Mouse (Mus musculus) erythroblast, embryonic 14.5 days (primary cell): ENCODE measurements around the gene Fate1. TPM values are rescaled to one million over a fixed set of nuclear protein-coding genes. Genes with fewer than 3 reads are reported as not detected.

Experiments
- H3K27me3 ChIP-seq: 2 replicates; pipeline ENCODE4 v1.6.1; 2012; ENCODE audit warnings: inconsistent platforms; ENCODE audit not compliant: control insufficient read depth
- H3K36me3 ChIP-seq: 2 replicates; pipeline ENCODE4 v1.6.1; 2012; ENCODE audit warnings: mild to moderate bottlenecking, inconsistent platforms; ENCODE audit not compliant: control insufficient read depth
- H3K4me1 ChIP-seq: 2 replicates; pipeline ENCODE4 v1.6.1; 2012; ENCODE audit warnings: inconsistent platforms; ENCODE audit not compliant: control insufficient read depth
- H3K4me3 ChIP-seq: replicated peaks from 2 replicates; pipeline ENCODE3; 2012; ENCODE audit warnings: moderate library complexity, mild to moderate bottlenecking, inconsistent platforms
- H3K9me3 ChIP-seq: 2 replicates; pipeline ENCODE4 v1.6.1; 2012; ENCODE audit warnings: low read length, inconsistent platforms, mixed read lengths; ENCODE audit not compliant: control insufficient read depth
- GATA1 ChIP-seq: IDR thresholded peaks from 2 replicates; pipeline ENCODE4 v1.6.1; 2012; ENCODE audit warnings: low read length, inconsistent platforms, mixed read lengths
- TAL1 ChIP-seq: IDR thresholded peaks from 3 replicates; pipeline ENCODE4 v1.6.1; 2012; ENCODE audit warnings: low read length, inconsistent platforms, mixed read lengths
- polyA plus RNA-seq: library from polyadenylated mRNA; stranded (reverse); fragments of >175 nt; gene quantifications from 2 replicates; pipeline ENCODE4 v1.2.3, GENCODE M21; 2012

Gene Fate1
- polyA plus RNA-seq, 1 experiment: not detected

- Histone ChIP-seq H3K9me3 (no peaks in the 10 kb centered on the region), H3K36me3 (no peaks in the 10 kb centered on the region), H3K27me3 (no peaks in the 10 kb centered on the region; the same call in 1 of the 2 replicates), H3K4me1 (no peaks in the 10 kb centered on the region), H3K4me3 (no peak overlapping the region)
- TF ChIP-seq GATA1: no peak
- no peak for TF ChIP-seq TAL1
Observed at GRCm38 (mm10) chrX:71980443-71980842, 7.7 kb downstream of the Fate1 start.

DNA sequence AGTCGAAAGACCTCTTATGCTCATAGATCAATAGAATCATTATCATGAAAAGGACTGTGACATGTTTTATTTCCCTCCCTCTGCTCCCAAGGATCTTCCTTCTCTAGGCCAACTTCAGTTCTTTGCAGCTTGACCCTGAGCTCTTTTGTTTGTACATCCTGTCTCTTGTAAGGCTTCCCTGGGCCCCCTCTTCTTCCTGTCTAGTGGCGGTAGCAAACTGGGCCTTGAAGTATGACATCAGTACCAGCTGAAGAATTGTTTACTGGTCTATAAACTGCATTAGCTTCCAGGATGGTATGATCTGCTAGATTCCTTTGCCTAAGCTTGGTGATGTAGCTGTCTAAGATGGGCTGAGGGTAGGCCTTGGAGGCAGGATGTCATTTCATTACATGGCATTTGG, 8.5 kb downstream of the Fate1 start:
- TF ChIP-seq GATA1: no peak
- TF ChIP-seq TAL1: no peak

GRCm38 (mm10) chrX:71983205-71983604, 10.4 kb downstream of the Fate1 start:
- no peaks in the 10 kb centered on the region for H3K36me3 ChIP-seq
- H3K27me3 ChIP-seq: no peaks in the 10 kb centered on the region; the same call in 1 of the 2 replicates
- no peaks in the 10 kb centered on the region for H3K4me1 ChIP-seq
- no peaks in the 10 kb centered on the region for H3K9me3 ChIP-seq
- no peak overlapping the region for H3K4me3 ChIP-seq
- no peak for TF ChIP-seq GATA1
- TF ChIP-seq TAL1: no peak

More for the DNA sequence above, 8.5 kb downstream of the Fate1 start:
- H3K9me3 ChIP-seq: no peaks in the 10 kb centered on the region
- no peaks in the 10 kb centered on the region; the same call in 1 of the 2 replicates for H3K27me3 ChIP-seq
- no peaks in the 10 kb centered on the region for H3K36me3 ChIP-seq
- no peaks in the 10 kb centered on the region for H3K4me1 ChIP-seq
- no peak overlapping the region for H3K4me3 ChIP-seq

DNA sequence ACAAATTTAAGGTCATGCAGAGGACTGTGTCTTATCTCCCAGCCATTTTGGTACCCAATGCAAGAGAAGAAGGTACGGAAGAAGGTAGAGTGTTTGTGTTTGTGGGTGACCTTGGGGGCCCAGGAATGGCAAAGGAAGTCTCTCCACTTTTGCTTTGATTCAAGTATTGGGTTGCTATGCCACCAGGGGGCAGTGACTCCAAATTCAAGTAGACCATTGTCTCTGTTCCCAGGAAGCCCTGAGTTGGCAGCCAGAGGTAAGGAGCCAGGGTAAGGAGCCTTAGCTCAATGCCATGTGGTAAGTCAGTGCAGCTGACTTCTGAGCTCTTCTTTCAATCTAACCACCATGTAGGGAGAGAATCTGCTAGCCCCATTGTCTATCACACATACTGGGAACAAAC, 11.0 kb downstream of the Fate1 start:
- Histone ChIP-seq H3K4me3 (no peak overlapping the region), H3K4me1 (no peaks in the 10 kb centered on the region), H3K36me3 (no peaks in the 10 kb centered on the region), H3K27me3 (no peaks in the 10 kb centered on the region; the same call in 1 of the 2 replicates), H3K9me3 (no peaks in the 10 kb centered on the region)
- TF ChIP-seq GATA1 (no peak), TAL1 (no peak)

GRCm38 (mm10) chrX:71991549-71991948, 18.8 kb downstream of the Fate1 start, which contains the start of gene Cnga2:
Cnga2 (plus strand) TSS chrX:71991849.
- no peak within 1 kb of the TSS for H3K4me3 ChIP-seq
- H3K36me3 ChIP-seq: no peaks in the 10 kb centered on the region
- H3K4me1 ChIP-seq: no peaks in the 10 kb centered on the region
- H3K27me3 ChIP-seq: 0 out of 2 replicates have a peak, but pooled peaks cover 3% of the 10 kb centered on the region
- H3K9me3 ChIP-seq: no peaks in the 10 kb centered on the region
- TF ChIP-seq GATA1 (no peak), TAL1 (no peak)

DNA sequence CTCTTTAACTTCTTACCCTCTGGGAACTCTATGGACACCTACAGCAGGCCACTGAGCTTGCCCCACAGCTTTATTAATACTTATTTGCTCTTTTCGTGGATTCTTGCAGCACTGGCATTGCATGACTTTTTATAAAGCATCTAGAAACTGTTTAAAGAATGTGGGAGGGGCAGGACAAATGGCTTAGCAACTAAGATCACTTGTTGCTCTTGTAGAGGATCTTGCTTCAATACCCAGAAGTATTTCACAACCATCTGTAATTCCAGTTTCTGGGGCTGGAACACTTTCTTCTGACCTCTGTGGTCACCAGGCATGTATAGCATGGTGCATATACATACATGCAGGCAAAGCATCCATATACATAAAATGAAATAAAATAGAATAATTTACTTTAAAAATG, 23.2 kb downstream of the Fate1 start:
- H3K4me1 ChIP-seq: no peaks in the 10 kb centered on the region
- H3K9me3 ChIP-seq: no peaks in the 10 kb centered on the region
- TF ChIP-seq TAL1: no peak
- TF ChIP-seq GATA1: no peak
- no peaks in the 10 kb centered on the region for H3K36me3 ChIP-seq
- H3K4me3 ChIP-seq: no peak overlapping the region
- peaks cover 3% of the 10 kb centered on the region; the same call in 1 of the 2 replicates for H3K27me3 ChIP-seq

DNA sequence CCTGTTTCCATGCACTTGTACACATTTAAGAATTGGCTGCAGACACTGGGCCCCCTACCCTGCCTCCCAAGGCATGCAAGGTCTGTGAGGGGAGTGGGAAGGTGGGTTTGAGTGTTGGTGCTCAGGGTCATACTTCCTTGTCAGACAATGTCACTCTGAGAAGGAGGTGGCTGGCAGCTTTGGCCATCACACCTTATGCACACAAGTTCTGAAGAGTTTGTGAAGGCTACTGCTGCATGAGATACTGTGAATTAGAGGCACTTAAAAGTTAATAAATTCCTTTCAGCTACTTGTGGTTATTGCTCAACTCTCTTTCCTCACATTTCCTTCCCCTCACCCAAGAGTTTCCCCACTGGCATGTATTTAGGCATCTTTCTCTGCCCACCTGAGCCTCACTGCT, 37.1 kb downstream of the Fate1 start:
- no peaks in the 10 kb centered on the region for H3K27me3 ChIP-seq
- no peaks in the 10 kb centered on the region for H3K4me1 ChIP-seq

GRCm38 (mm10) chrX:72012236-72012635, 39.5 kb downstream of the Fate1 start:
- Histone ChIP-seq H3K4me3 (no peak overlapping the region), H3K4me1 (no peaks in the 10 kb centered on the region), H3K36me3 (no peaks in the 10 kb centered on the region), H3K9me3 (no peaks in the 10 kb centered on the region), H3K27me3 (no peaks in the 10 kb centered on the region)
- TF ChIP-seq TAL1: no peak
- no peak for TF ChIP-seq GATA1

More for the DNA sequence above, 37.1 kb downstream of the Fate1 start:
- TF ChIP-seq GATA1: no peak
- TF ChIP-seq TAL1: no peak
- Histone ChIP-seq H3K9me3 (no peaks in the 10 kb centered on the region), H3K4me3 (no peak overlapping the region), H3K36me3 (no peaks in the 10 kb centered on the region)

DNA sequence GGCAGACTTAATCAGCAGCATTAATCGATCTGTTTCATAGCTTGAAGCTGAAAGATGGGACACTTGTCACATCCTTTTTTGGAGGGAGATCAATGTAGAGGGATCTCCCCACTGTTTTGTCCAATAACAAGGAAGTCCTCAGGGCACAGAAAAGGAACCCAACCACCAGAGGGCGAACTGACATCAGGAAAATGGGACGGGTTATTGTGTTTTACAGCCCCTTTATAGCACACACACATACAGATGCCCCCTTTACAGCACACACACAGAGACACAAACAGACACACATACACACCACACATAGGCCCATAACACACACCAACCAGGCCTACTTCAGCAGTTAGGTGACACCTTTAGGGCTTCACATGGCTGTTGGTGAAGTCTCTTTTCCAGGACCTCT, 40.0 kb downstream of the Fate1 start:
- TF ChIP-seq GATA1 (no peak), TAL1 (no peak)
- H3K4me3 ChIP-seq: no peak overlapping the region
- no peaks in the 10 kb centered on the region for H3K9me3 ChIP-seq
- H3K4me1 ChIP-seq: no peaks in the 10 kb centered on the region
- no peaks in the 10 kb centered on the region for H3K27me3 ChIP-seq
- no peaks in the 10 kb centered on the region for H3K36me3 ChIP-seq

GRCm38 (mm10) chrX:72022241-72022640, 49.5 kb downstream of the Fate1 start:
- no peaks in the 10 kb centered on the region for H3K9me3 ChIP-seq
- no peaks in the 10 kb centered on the region for H3K4me1 ChIP-seq
- H3K36me3 ChIP-seq: no peaks in the 10 kb centered on the region
- no peak for TF ChIP-seq GATA1
- no peak for TF ChIP-seq TAL1
- no peaks in the 10 kb centered on the region for H3K27me3 ChIP-seq
- no peak overlapping the region for H3K4me3 ChIP-seq
